Mouse (Mus musculus): ENCODE measurements around the gene Rad50.

Gene Rad50

DNA sequence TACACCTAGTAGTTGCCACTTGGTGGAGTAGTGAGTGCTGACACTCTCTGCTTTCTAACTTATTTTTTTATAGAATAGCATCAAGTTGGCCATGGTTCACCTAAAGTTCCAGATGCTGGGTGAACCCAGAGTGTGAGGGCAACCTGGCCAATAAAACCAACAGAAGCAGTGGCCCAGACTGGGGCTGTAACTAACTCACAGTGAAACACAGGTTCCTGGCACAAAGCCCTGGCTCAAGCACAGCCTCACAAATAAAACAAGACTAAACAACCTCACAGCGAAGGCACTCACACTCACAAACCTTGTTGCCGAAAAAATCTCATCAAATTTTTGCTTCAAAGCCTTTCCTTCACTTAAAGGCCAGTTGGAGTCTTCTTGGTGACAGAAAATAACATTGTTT lies 8.6 kb downstream of the Rad50 start:
- no peak for DNase-seq (ENCODE audit: low spot score in 2 of 2)

DNA sequence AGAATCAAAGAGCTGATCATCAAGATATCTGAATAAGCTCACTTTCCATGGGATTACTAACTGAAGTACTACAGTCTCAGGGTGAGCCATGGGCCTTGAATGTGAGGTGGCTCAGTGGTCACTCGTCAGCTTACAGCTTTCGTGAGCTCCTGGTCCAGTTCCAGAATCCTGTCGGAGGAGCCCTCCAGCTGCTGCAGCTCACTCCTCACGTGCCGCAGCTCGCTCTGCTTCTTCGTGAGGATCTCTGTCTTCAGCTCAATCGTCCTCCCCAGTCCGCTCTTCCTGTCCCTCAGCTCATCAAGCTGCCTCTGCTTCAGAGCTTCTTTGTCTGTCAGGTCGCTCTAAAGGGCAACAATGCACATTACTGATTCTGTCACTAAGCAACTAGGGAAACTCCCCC lies 15.1 kb downstream of the Rad50 start:
- DNase-seq (ENCODE audit: low spot score in 2 of 2): no peak

DNA sequence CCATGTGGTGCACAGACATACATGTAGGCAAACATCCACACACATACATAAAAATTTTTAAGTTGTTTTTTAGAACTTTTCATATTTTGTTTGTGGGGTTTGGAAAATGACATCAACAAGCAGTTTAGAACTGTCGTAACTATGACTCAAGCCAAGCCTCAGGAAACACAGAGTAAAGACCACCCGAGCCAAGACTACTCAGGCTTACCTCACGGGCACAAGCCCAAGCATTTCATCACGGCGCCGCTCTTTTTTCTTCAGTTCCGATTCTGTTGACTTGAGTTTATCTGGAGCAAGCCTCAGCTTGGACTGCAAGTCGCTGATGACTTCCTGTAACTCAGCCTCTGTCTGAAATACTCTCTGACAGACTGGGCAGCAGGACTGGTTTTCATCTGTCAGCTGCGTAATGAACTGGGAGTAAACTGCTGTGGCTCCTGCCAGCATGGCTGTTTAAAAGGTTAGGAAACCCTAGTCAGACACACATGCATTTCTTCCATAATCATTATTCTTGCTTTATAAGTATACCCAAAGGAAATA lies 24.1 kb downstream of the Rad50 start:
- no peak for DNase-seq (ENCODE audit: low spot score in 2 of 2)

DNA sequence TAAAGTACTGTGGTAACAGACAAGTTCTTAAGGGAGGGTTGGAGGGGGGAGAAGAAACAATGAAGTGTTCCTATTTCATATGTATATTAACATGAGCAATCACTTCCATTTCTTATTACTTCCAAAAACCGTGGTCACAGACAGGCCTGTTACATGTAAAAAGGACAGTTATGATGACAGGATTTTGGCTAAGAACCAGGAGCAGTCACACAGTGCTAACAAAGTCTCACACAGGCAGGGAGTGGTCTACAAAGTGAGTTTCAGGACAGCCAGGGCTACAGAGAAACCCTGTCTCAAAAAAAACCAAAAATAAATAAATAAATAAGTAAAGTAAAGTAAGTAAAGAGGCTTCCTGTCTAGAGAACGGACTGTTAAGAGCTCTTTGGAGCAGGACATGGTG lies 24.9 kb downstream of the Rad50 start:
- DNase-seq (ENCODE audit: low spot score in 2 of 2): no peak

DNA sequence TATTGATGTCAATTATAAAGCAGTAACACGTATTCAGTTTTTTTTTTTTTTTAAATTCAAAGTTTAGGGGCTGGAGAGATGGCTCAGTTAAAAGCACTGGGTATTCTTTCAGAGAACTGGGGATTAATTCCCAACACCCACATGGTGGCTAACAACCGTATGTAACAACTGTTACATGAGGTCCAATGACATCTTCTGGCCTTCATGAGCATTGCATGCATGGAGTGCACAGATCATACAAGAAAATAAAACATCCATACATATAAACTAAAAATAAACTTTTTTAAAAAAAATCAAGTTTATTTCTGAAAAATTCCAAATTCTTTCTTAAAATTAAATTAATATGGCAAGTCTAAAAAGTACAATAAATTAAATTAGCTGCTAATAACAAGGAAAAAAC lies 25.4 kb downstream of the Rad50 start:
- DNase-seq (ENCODE audit: low spot score in 2 of 2): no peak

DNA sequence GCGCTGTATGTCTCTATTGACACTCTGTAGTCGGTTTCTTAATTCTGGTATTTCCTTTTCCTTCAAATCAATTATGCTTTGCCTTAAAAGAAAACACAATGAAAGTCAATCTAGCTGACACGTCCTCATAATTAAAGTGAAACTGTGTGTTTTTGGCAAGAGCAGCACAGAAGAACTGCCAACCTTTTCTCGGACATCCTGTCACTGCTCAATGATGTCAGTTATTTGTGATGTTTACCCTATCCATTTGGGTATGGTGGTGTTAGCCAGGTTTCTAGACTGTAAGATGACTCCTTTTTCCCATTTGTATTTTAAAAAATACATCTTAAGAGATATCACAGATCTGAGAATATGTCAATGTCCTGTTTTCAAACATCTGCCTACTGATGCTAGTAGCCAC lies 27.0 kb downstream of the Rad50 start:
- no peak for DNase-seq (ENCODE audit: low spot score in 2 of 2)

DNA sequence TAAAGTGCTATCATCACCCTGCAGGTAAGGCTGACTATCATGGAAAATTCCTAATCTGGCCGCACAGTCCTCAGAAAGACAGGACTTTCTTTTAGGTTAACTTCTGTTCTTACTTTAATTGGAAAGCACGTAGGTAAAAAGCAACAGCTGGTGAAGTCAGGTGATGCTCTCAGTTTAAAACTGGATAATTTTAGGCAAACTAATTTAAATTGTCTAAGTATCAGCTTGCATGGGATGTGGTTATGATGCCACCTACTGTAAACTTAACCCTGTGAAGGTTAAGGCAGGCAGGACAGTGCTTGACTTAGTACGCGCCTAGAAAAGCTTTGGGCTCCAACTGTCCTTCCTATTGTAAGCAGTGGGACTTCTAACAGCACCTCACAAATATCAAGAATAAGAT lies 35.7 kb downstream of the Rad50 start:
- no peak for DNase-seq (ENCODE audit: low spot score in 2 of 2)

DNA sequence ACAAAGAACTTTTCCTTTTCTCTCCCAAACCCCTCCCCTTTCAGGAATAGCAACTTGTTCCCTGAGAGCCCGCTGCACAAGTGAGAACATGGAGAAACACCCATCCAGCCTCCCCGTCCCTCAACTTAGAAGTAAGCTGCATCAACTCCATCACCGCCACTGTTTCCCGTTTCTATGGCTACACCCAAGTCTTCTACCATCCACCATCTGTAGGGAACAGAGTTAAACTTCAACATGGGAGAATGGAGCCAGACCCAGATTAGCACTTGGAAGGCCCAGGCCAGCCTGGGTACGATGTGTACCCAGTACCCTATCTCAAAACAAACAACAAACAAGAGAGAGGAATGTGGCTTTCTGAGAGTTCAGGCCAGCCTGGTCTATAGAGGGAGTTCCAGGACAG lies 43.0 kb downstream of the Rad50 start:
- DNase-seq (ENCODE audit: low spot score in 2 of 2): no peak

DNA sequence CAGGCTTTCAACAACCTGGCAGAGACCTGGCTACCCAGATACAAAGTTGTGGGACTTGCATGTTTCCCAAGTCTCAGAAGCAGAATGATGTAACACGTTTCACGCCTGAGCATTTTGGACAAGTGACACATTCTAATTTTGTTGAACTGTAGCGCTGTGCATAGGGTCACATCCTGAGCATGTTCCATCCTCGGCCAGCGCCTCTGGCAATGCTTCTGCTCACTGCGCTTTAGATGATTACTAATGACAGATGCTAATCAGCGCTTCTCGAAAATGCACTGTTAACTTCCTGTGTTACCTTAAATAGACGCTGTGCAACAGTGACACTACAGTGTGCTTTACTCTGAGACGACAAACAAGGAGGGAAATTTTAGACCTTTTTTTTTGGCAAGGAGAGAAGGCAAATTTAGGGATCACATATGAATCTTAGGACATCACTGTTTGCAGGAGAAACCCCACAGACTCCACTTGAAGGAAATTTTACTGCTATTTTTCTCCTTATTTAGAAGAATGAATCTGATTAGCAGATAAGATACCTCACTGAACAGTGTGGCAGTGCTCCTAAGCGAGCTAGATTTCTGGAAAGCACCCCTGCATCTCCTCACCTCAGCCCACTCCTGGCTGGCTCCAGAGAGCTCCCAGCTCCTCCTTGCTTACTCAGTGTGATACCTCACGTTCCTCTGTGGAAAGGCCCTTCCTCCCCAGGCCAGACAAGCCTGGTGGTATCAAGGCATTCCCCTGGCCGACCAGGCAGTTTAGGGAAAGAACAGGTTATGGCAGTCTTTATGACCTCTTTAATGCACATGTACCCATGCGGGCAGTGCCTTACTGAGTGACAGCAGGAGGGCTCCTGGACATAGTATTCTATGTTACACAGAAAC lies 44.1 kb downstream of the Rad50 start:
- DNase-seq (ENCODE audit: low spot score in 2 of 2): no peak

DNA sequence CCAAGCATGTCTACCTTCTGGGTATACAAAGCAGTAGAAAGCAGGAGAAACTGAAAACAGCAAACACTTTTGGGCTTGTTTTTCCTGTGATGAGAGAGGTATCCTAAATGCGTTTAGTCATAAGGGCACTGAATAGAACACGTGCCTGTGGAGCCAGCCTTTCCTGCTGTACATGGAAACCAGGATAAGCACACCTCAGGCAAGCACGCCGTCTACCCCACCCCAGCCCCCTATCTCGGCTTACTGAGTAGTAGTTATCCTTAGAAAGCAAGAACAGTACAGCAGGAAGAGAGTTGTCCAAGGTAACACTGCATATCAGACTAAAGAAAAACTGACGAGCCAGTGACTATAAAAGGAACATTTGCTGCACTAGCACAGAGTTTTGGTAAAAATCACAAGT lies 49.3 kb downstream of the Rad50 start:
- no peak for DNase-seq (ENCODE audit: low spot score in 2 of 2)

DNA sequence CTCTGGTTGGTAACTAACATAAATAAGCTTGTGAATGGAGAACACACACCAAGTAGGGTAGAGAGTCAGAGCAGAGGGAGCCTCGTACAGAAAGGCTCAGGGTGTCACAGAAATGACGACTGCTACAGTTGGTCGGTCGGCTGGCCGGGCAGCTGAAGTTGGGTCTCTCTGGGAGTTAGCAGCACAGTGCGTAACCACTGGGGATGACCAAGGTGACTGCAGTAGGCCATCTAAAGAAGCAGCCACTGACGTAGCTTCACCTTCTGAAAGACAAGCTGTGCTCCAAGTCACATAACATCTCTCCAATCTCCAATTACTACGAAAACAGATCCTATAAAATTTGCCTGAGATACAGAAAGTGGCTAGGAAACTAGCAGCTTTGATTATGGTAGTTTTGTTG lies 49.7 kb downstream of the Rad50 start:
- DNase-seq (ENCODE audit: low spot score in 2 of 2): no peak

DNA sequence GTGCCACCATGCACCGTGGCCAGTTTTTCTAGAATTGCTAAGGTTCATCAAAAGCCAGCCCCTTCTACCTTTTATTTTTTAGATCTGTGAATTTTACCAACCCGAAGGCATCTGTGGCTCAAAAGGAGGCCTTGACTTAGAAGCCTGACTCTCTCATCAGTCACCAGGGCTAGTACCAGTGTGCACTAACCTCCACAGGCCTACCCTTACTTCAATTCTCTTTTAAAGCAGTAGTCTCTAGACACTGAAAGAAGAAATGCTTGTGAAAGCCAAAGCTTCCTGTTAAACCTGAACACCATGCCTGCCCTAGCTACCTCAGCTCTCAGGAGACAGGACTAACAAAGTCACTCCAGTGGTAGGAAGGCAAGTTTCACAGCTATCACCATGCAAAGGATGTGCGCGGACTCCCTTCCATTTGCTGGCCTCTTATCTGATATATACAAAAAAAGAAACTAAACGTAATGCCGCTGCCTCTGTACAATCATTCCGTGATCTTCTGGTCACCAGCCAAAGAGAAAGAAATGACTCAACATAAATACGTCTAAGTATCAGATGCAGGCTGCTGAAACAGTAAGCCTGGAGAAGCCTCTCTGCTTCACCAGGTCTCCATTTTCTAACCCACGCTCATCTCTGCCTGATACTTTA lies 50.4 kb downstream of the Rad50 start:
- DNase-seq (ENCODE audit: low spot score in 2 of 2): no peak

DNA sequence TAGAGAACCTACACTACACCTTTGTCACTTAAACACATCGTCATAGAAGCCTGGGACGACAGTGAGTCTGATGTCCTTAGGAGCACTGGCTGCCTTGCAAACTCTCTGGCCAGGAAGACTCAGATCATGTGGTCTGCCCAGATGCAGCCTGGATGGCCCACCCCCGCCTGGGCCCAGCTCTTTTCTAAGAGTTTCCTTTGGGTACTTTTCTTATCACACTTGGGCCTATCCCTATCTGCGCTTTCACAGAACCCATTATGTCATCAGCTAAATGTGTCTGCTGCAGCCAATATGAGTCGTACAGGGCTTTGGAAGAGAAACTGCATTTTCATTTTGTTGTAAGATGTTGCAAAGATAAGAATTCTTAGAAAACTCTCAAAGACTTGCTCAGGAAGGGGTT lies 52.1 kb downstream of the Rad50 start:
- no peak for DNase-seq (ENCODE audit: low spot score in 2 of 2)

DNA sequence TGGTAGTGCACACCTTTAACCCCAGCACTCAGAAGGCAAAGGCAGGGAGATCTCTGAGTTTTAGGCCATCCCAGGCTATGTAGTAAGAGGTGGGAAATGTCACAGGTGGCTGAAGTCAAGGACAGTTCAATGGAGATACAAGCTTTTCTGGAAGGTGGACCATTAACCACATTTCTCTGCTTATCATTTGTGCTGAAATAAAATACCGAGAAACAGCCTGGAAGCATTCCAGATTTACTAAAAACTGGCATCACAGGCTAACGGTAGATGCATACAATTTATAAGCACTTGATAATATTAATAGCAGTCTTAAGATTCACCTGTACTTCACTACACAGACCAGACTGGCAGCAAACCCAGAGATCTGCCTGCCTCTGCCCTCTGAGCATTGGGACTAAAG lies 54.7 kb downstream of the Rad50 start:
- DNase-seq (ENCODE audit: low spot score in 2 of 2): no peak

DNA sequence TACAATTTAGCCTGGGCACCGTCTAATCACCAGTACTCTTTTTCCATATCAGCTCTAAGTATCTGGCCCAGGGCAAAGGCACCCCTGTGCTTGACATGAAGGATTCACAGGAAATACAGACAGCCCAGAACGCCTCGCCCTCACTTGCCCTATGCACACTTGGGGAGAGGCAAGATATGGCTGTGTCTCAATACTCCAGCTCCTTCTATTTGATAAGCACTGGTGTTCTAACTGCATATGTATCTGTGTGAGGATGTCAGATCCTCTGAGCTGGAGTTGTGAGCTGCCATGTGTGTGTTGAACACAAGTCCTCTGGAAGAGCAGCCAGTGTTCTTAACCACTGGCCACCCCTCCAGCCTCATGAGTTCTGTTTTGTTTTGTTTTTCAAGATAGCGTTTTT lies 55.7 kb downstream of the Rad50 start:
- DNase-seq (ENCODE audit: low spot score in 2 of 2): no peak

DNA sequence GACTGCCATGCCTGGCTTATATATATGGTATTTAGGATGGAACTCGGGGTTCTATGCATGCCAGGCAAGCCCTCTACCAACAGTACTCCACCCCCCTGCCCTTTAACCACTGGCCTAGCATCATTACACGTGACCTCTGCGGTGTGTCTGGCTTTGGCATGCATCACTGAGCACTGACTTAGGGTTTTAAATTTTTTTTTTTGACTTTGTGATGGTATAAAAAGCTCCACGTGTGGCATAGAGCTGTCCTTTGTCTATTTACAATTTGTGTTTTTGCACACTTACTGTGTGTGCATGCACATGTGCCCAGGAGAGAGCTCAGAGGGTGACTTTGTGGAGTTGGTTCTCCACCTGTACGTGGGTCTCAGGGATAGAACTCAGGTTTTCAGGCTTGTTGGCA lies 63.1 kb downstream of the Rad50 start:
- DNase-seq (ENCODE audit: low spot score in 2 of 2): no peak

DNA sequence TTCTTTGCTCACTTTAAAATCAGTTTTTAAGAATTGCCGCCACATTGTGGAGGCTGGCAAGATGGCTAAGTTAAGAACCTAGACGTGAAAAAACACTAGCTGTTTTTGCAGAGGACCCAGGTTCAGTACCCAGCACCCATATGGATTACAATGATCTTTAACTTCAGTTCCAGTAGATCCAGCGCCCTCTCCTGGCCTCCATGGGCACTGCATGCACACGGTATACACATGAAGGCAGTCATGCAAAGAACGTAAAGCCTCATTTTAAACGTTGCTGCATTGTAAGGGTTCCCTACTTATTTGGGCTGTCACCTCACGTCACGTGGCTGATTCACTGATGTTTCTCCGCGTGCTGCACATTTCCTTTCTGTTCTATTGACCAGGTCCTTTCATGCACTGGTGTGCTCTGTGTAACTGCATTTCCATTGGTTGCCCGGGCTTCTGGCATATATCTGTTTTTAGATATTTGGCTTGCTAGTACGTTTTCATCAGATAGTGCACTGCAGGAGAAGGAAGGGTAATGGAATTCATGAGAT lies 64.3 kb downstream of the Rad50 start:
- no peak for DNase-seq (ENCODE audit: low spot score in 2 of 2)

DNA sequence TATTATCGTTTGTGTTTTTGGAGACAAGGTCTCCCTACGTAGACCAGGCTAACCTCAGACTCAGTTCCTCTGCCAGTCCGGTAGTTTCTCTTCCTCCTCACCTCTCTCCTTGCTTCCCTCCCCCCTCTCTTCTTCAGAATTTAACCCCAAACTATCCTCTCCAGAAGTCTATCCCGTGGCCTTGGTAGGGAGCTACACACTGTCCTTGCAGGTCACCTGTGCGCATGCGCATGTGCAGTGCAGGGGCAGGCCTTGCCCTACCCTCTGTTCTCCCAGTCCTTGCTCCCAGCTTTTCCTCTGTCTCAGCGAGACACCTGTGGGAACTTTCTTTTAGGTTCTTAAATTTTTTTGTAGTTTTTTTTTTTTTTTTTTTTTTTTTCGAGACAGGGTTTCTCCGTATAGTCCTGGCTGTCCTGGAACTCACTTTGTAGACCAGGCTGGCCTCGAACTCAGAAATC lies 69.3 kb downstream of the Rad50 start:
- DNase-seq (ENCODE audit: low spot score in 2 of 2): no peak

DNA sequence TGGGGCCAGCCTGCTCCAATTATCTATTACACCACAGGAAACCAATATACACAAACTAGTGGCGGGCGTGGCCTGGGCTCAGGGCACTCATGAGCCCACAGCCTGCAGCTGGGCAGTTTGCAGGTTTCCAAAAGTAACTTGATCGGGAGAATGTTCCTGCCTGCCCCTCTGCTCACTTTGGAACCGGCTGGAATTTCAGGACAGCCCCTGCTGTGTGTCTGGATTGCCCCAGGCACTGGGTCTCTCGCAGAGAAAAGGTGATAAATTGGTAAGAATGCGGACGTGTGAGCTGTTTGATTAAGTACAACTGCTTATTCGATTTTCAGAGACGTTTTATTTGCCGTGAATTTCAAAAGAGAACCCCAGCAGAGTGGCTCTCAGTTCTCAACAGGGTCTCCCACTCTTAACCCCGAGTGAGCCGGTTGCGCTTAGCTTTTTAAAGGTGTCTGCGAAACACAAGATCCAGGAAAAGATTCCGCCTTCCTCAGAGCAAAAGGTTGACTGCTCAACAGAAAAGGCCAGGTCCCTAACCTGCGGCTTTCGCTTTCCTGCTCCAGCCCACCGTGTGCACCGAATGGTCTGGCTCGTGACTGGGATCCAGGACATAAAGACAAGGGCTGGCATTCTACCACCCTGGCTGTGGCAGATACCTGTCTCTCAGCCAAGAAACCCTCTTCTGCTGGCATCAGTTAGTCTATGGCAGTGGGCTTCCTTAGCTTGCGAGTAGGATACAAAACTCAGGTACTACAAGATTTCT lies 69.9 kb downstream of the Rad50 start:
- DNase-seq (ENCODE audit: low spot score in 2 of 2): no peak

DNA sequence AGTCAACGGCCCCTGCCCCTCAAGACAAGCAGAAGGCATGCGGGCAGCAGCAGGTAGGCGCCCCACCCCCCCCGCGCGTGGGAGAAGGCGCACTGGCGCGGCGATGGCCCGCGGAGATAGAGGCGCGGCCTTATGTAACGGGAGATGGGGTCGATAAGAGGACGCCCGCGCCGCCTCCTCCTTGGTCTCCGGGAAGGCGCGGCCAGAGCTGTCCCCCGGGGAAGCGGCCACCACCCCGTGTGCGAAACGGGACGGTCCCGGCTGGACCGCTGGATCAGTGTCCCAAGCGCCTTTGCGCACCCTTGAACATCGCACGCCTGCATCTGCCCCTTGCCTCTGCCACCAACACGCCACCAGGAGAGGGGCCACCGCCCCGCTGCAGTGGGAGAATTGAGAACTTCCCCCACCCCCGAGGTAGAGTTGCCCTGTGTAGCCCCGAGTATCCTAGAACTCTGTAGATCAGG lies 70.9 kb downstream of the Rad50 start:
- no peak for DNase-seq (ENCODE audit: low spot score in 2 of 2)

DNA sequence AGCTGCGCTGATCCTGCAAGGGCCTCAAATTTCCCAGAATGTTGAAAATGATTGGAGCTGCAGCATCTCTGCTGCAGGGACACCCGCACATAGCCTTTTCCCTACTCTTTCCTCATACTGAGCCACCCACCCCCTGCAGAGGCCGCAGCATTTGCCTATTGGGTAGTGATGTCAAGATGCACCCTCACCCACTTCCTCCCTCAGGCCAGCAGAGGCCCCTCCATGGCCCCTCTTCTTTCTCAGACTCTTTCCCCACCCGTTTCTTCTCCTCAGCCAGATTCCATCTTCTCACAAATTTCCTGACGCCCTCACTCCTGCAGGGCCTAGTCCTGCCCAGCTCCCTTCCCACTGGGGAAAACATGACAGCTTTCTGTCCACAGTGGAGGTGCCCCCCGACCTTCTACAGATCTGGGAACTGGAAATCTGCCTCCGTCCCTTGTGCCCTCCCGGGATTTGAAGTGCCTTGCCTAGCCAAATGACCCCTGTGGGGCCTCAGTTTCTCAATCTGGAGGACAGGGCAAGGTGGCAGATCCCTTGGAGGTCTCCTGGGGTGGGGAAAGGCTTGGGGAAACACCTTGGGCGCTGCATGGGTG lies 71.4 kb downstream of the Rad50 start:
- no peak for DNase-seq (ENCODE audit: low spot score in 2 of 2)

DNA sequence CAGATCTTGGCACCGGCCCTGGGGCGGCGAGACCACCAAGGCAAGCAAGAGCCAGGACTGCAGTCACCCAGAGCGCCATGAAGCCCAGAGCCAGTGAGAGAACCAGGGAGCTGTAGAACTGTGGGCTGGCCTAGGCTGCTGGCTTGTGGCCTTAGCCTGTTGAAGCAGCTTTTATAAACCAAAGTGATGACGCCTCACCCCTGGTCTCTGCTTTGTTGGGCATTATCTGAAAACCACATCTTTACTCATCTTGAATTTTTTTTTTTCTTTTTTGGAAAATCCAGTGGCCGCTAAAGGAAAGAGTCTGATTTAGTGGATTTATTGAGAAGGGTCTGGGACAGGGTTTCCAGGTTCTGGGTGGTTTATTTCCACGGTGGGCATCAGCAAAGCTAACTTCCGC lies 72.6 kb downstream of the Rad50 start, which contains the start of gene Il13:
Gene Il13, minus strand, starts transcription at position 147 of the 400 bp plus-strand sequence.
- no peak for DNase-seq (ENCODE audit: low spot score in 2 of 2)
